Mouse (Mus musculus): ENCODE results near the gene Pitpnm1. TPM values are rescaled to one million over a fixed set of nuclear protein-coding genes. Genes with fewer than 3 reads are reported as not detected.
"Not testable (repeated sequence)": the region's sequence is repeated elsewhere in the genome, so short reads cannot be mapped to it uniquely, and the experiment has no call there.

Gene Pitpnm1
- polyA plus RNA-seq, 1 experiment from 2014 or later = 18.9 TPM

- Histone ChIP-seq H3K27ac (ENCODE audit: low read length) (0 out of 2 replicates have a peak within 1 kb of the TSS, but pooled peaks have one; percentile 9), H3K4me3 (ENCODE audit: low read depth, low read length) (no peak within 1 kb of the TSS), H3K4me2 (replicated peaks; ENCODE audit: low read depth, low read length) (no peak within 1 kb of the TSS), H3K36me3 (ENCODE audit: insufficient read depth, low read length) (no peaks in the 10 kb centered on the region), H3K9ac (replicated peaks; ENCODE audit: low read depth) (no peak within 1 kb of the TSS), H3K9me3 (ENCODE audit: low read length) (no peaks in the 10 kb centered on the region), H3K27me3 (replicated peaks; ENCODE audit: insufficient read depth, low read length) (no peaks in the 10 kb centered on the region), H3K4me1 (ENCODE audit: insufficient read depth, low read depth, low read length) (no peaks in the 10 kb centered on the region)
- 62% methylated on average over 15 of the region's 15 CpGs for WGBS
- TF ChIP-seq EP300 (IDR thresholded peaks at IDR 0.05) (peak; percentile 61), CTCF (IDR thresholded peaks at IDR 0.05) (no peak)
- ATAC-seq = peak; percentile 87
- DNase-seq (ENCODE audit: low spot score) = peak; percentile 88
Measured at GRCm38 (mm10) chr19:4059069-4059740, 40.6 kb upstream of the Pitpnm1 start, which contains the start of gene Gstp3. Gstp3 (minus strand) TSS chr19:4059569.

- H3K4me3 ChIP-seq (ENCODE audit: low read depth, low read length); H3K27me3 ChIP-seq (replicated peaks; ENCODE audit: insufficient read depth, low read length); H3K36me3 ChIP-seq (ENCODE audit: insufficient read depth, low read length); H3K9ac ChIP-seq (replicated peaks; ENCODE audit: low read depth); H3K27ac ChIP-seq (ENCODE audit: low read length); ATAC-seq; H3K9me3 ChIP-seq (ENCODE audit: low read length); H3K4me2 ChIP-seq (replicated peaks; ENCODE audit: low read depth, low read length); H3K4me1 ChIP-seq (ENCODE audit: insufficient read depth, low read depth, low read length); DNase-seq (ENCODE audit: low spot score): not testable (repeated sequence)
- WGBS = 88% methylated on average over 8 of the region's 8 CpGs
Measured at GRCm38 (mm10) chr19:4060044-4060898, 39.5 kb upstream of the Pitpnm1 start.

- H3K27me3 ChIP-seq (replicated peaks; ENCODE audit: insufficient read depth, low read length) = no peaks in the 10 kb centered on the region
- no peak for DNase-seq (ENCODE audit: low spot score)
- no peaks in the 10 kb centered on the region for H3K4me1 ChIP-seq (ENCODE audit: insufficient read depth, low read depth, low read length)
- H3K27ac ChIP-seq (ENCODE audit: low read length) = no peak overlapping the region
- H3K4me2 ChIP-seq (replicated peaks; ENCODE audit: low read depth, low read length) = no peak overlapping the region
- H3K36me3 ChIP-seq (ENCODE audit: insufficient read depth, low read length) = no peaks in the 10 kb centered on the region
- no peak for ATAC-seq
- H3K9me3 ChIP-seq (ENCODE audit: low read length) = no peaks in the 10 kb centered on the region
- no peak overlapping the region for H3K4me3 ChIP-seq (ENCODE audit: low read depth, low read length)
- no peak for TF ChIP-seq EP300 (IDR thresholded peaks at IDR 0.05)
- no peak for TF ChIP-seq CTCF (IDR thresholded peaks at IDR 0.05)
- WGBS = 86% methylated on average over 6 of the region's 6 CpGs
- H3K9ac ChIP-seq (replicated peaks; ENCODE audit: low read depth) = no peak overlapping the region
Measured at GRCm38 (mm10) chr19:4060899-4061465, 38.8 kb upstream of the Pitpnm1 start.

GRCm38 (mm10) chr19:4063357-4063756, 36.4 kb upstream of the Pitpnm1 start:
- DNase-seq (ENCODE audit: low spot score); H3K4me1 ChIP-seq (ENCODE audit: insufficient read depth, low read depth, low read length); H3K4me2 ChIP-seq (replicated peaks; ENCODE audit: low read depth, low read length); H3K27me3 ChIP-seq (replicated peaks; ENCODE audit: insufficient read depth, low read length); ATAC-seq; H3K27ac ChIP-seq (ENCODE audit: low read length); H3K4me3 ChIP-seq (ENCODE audit: low read depth, low read length); H3K9ac ChIP-seq (replicated peaks; ENCODE audit: low read depth); H3K36me3 ChIP-seq (ENCODE audit: insufficient read depth, low read length); H3K9me3 ChIP-seq (ENCODE audit: low read length): not testable (repeated sequence)
- 68% methylated on average over 2 of the region's 4 CpGs for WGBS

- whole genome bisulfite sequencing = 0% methylated on average over 2 of the region's 11 CpGs
- H3K9me3 ChIP-seq (ENCODE audit: low read length); DNase-seq (ENCODE audit: low spot score); H3K4me1 ChIP-seq (ENCODE audit: insufficient read depth, low read depth, low read length); ATAC-seq; H3K9ac ChIP-seq (replicated peaks; ENCODE audit: low read depth); H3K27ac ChIP-seq (ENCODE audit: low read length); H3K36me3 ChIP-seq (ENCODE audit: insufficient read depth, low read length); H3K4me3 ChIP-seq (ENCODE audit: low read depth, low read length); H3K27me3 ChIP-seq (replicated peaks; ENCODE audit: insufficient read depth, low read length); H3K4me2 ChIP-seq (replicated peaks; ENCODE audit: low read depth, low read length): not testable (repeated sequence)
Measured at GRCm38 (mm10) chr19:4064501-4064900, 35.3 kb upstream of the Pitpnm1 start.

- 55% methylated on average over 6 of the region's 6 CpGs for WGBS
- no peaks in the 10 kb centered on the region for H3K4me1 ChIP-seq (ENCODE audit: insufficient read depth, low read depth, low read length)
- peak; percentile 54 for ATAC-seq
Measured at GRCm38 (mm10) chr19:4066280-4066679, 33.5 kb upstream of the Pitpnm1 start.

More at GRCm38 (mm10) chr19:4066280-4066679, 33.5 kb upstream of the Pitpnm1 start:
- no peak for TF ChIP-seq EP300 (IDR thresholded peaks at IDR 0.05)
- no peak for TF ChIP-seq CTCF (IDR thresholded peaks at IDR 0.05)
- Histone ChIP-seq H3K4me2 (replicated peaks; ENCODE audit: low read depth, low read length) (no peak overlapping the region), H3K36me3 (ENCODE audit: insufficient read depth, low read length) (no peaks in the 10 kb centered on the region), H3K4me3 (ENCODE audit: low read depth, low read length) (no peak overlapping the region), H3K27me3 (replicated peaks; ENCODE audit: insufficient read depth, low read length) (no peaks in the 10 kb centered on the region), H3K9ac (replicated peaks; ENCODE audit: low read depth) (no peak overlapping the region), H3K9me3 (ENCODE audit: low read length) (no peaks in the 10 kb centered on the region), H3K27ac (ENCODE audit: low read length) (no peak overlapping the region)
- peak; percentile 58 for DNase-seq (ENCODE audit: low spot score)

Measured in lung, postnatal 0 days (tissue).